Mouse (Mus musculus) cerebellum, adult 2 months (tissue): Measurements from ENCODE around the gene Mapk1. TPM values are rescaled to one million over a fixed set of nuclear protein-coding genes. Genes with fewer than 3 reads are reported as not detected.

ENCODE experiments used
- DNase-seq, 2 experiments: peaks; one replicate each; pipeline ENCODE4 v3.0.0; 2021
- H3K27ac ChIP-seq: fragments of 200-500 bp; 2 replicates; pipeline ENCODE4 v1.5.1; 2012; ENCODE audit warnings: low read length, control low read depth, inconsistent platforms; ENCODE audit not compliant: insufficient read depth
- H3K27me3 ChIP-seq: fragments of 200-500 bp; 2 replicates; pipeline ENCODE4 v1.6.1; 2012; ENCODE audit warnings: inconsistent platforms, mild to moderate bottlenecking, low read length, moderate library complexity; ENCODE audit not compliant: control insufficient read depth, insufficient read depth
- H3K4me1 ChIP-seq: fragments of 200-500 bp; 2 replicates; pipeline ENCODE4 v1.6.1; 2011; ENCODE audit warnings: low read length; ENCODE audit not compliant: control insufficient read depth, insufficient read depth
- H3K4me3 ChIP-seq: fragments of 200-500 bp; replicated peaks from 2 replicates; pipeline ENCODE3; 2011; ENCODE audit warnings: mild to moderate bottlenecking, low read depth, low read length, control low read depth; ENCODE audit not compliant: insufficient read depth
- CTCF ChIP-seq: fragments of 200-500 bp; IDR thresholded peaks from 2 replicates; pipeline ENCODE4 v1.5.1; 2011; ENCODE audit warnings: low read depth, mild to moderate bottlenecking, control low read depth, low read length, moderate library complexity, borderline replicate concordance; ENCODE audit not compliant: insufficient read depth
- POLR2A ChIP-seq: fragments of 200-500 bp; IDR thresholded peaks from 2 replicates; pipeline ENCODE4 v1.6.1; 2011; ENCODE audit warnings: low read length, control low read depth, borderline replicate concordance; ENCODE audit not compliant: insufficient read depth
- WGBS: fragments of 180-500 bp; shearing (Covaris S2); methylation state at CpG from one replicate; pipeline ENCODE4 v1.1.7; 2018; 5-methylcytosine and 5-hydroxymethylcytosine counted together
- polyA plus RNA-seq: library from polyadenylated mRNA; depleted of rRNA; stranded (reverse); fragments of >200 nt; gene quantifications from 2 replicates; pipeline ENCODE4 v1.2.3, GENCODE M21; 2012

Mapk1 gene
- polyA plus RNA-seq, 1 experiment: 154 TPM

DNA sequence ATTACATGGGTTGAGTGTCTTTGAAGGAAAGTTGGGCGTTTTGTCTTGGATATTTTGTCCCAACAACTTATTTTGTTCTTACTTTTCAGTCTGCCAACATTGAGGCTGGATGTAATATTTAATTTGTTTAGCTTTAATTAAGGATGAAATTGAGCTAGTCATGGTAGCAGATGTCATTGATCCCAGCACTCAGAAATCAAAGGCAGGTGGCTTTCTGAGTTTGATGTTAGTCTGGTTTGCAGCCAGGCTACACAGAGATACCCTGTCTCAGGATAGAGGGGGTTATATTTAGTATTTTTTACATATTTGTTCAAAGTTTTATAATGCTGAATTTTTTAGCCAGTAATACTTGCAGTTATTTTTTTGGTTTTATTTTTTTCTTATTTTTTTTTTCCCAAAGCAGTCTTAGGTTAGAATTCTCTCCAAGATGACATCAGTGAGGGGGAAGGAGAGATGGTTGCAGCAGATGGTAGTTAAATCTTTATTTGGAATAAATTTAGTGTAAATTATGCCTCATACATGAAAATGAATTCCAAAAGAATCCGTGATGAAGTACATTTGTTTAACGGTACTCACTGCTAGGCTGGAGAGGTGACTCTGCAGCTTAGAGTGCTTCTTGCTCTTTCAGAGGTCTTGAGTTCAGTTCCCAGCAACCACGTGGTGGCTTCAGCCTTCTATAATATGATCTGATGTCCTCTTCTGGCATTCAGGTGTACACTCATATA, 47.0 kb downstream of the Mapk1 start:
- no peak for TF ChIP-seq POLR2A
- no peak for TF ChIP-seq CTCF
- WGBS: 17% methylated on average over 4 of the region's 4 CpGs
- no peaks in the 10 kb centered on the region for H3K4me1 ChIP-seq
- H3K4me3 ChIP-seq: no peak overlapping the region
- H3K27me3 ChIP-seq: no peaks in the 10 kb centered on the region
- no peak for DNase-seq
- H3K27ac ChIP-seq: no peak overlapping the region

DNA sequence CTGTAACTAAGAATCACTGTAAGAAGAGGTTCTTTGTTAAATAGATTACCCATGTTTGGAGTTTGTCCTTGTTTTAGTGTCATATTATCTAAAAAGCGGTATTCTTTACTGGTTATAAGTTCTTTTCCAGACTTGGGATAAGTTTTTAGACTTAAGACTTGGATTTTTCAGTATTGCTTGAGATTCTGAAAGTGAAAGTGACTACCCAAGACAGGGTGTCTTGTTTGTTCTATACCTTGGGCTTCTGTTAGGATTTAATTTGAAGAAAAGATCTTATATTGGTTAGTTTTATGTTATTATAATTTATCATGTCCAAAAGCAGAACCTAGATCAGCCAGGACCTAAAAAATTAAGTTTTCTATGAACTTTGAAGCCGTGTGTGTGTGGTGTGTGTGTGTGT, 50.6 kb downstream of the Mapk1 start:
- Histone ChIP-seq H3K27me3 (no peaks in the 10 kb centered on the region), H3K27ac (no peak overlapping the region), H3K4me3 (no peak overlapping the region), H3K4me1 (no peaks in the 10 kb centered on the region)
- TF ChIP-seq CTCF (no peak), POLR2A (no peak)
- DNase-seq: no peak
- 95% methylated on average over 2 of the region's 2 CpGs for WGBS

DNA sequence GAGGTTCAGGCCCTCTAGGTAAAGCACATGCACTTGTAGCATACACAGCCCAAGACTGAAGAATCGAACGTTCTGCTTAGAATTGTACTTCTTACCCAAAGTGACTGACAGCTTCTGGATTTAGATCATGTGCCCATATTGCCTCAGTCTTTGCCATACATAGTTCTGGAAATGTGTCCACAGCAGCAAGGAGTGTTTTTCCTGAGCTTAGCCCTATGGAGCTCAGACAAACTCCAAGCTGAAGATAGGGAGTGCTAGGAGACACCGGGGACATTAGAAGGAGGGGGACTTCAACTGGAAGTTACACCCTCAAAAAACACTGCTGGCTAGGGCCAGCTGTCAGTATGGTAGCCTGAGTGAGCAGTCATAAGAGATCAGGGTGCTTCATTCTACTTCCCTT, 57.5 kb downstream of the Mapk1 start:
- H3K27ac ChIP-seq: no peak overlapping the region
- H3K4me1 ChIP-seq: no peaks in the 10 kb centered on the region
- no peak for DNase-seq
- H3K27me3 ChIP-seq: no peaks in the 10 kb centered on the region
- TF ChIP-seq CTCF: no peak
- TF ChIP-seq POLR2A: no peak
- WGBS: 91% methylated on average over 3 of the region's 3 CpGs
- no peak overlapping the region for H3K4me3 ChIP-seq

GRCm38 (mm10) chr16:17041417-17041816, 58.2 kb downstream of the Mapk1 start:
- 83% methylated on average over 1 of the region's 1 CpGs for WGBS

DNA sequence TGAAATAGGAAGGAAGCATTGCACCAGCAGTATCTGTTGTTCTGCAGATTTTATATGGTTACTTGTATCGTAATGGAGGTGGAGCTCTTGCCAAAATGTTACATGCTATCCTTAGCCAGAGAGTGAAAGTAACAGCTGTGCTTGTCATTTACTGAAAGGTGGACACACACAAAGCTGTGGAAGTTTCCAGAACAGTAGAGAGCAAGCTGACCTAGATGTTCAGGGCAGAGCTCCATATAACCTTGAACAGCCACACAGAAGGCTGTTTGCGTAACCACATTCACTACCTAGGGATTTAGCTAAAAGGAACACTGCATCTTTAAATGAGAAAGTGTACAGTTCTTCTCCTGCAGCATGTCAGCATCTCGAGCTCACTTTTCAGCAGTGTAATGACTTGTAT, 61.1 kb downstream of the Mapk1 start:
- Histone ChIP-seq H3K4me1 (no peaks in the 10 kb centered on the region), H3K4me3 (no peak overlapping the region), H3K27ac (no peak overlapping the region), H3K27me3 (no peaks in the 10 kb centered on the region)
- no peak for TF ChIP-seq CTCF
- TF ChIP-seq POLR2A: no peak
- 44% methylated on average over 3 of the region's 3 CpGs for WGBS
- peak in 1 of 2 experiments; percentile 41 for DNase-seq

More at GRCm38 (mm10) chr16:17041417-17041816, 58.2 kb downstream of the Mapk1 start:
- DNase-seq: no peak
- Histone ChIP-seq H3K4me3 (no peak overlapping the region), H3K4me1 (no peaks in the 10 kb centered on the region), H3K27ac (no peak overlapping the region), H3K27me3 (no peaks in the 10 kb centered on the region)
- TF ChIP-seq CTCF (no peak), POLR2A (no peak)

DNA sequence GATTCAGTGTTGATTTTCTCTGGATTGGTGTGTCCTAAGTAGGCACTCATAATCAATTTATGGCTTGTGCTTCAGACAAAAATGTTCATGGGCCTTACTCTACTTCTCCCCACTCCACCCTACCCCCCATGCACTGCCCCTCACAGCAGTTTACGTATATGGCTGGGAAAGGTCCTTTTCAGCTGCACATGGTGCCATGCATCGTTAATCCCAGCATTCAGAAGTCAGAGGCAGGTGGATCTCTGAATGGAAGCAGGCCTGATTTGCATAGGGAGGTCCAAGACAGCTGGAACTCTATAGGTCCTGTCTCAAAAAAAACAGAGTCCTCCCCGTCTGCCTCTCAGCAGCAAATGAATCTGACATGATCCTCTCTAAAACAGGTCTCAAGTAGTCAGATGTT, 62.1 kb downstream of the Mapk1 start:
- H3K27me3 ChIP-seq: no peaks in the 10 kb centered on the region
- H3K4me3 ChIP-seq: no peak overlapping the region
- no peaks in the 10 kb centered on the region for H3K4me1 ChIP-seq
- 46% methylated on average over 3 of the region's 3 CpGs for WGBS
- DNase-seq: no peak
- H3K27ac ChIP-seq: 0 out of 2 replicates have a peak overlapping the region, but pooled peaks have one; percentile 11
- TF ChIP-seq CTCF (no peak), POLR2A (no peak)

DNA sequence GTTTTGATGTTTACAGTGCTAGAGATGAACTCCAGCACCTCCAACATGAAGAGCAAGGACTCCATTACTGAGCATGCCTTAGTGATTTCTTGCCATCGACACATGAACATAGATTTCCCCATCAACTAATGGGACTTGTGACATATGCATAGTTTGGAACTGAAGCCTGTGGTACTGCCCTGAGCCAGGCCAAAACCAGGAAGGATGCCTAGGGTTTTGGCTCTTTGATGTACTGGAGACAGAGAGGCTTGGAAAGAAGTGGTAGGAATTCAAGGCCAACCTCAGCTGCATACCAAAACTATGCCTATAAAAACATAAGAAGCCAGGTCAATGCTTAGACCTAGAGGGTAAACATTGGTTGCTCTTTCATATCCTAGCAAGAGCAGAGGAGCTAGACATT, 66.7 kb downstream of the Mapk1 start:
- Histone ChIP-seq H3K27ac (no peak overlapping the region), H3K4me1 (no peaks in the 10 kb centered on the region), H3K27me3 (no peaks in the 10 kb centered on the region), H3K4me3 (no peak overlapping the region)
- 56% methylated on average over 1 of the region's 1 CpGs for WGBS
- TF ChIP-seq CTCF (no peak), POLR2A (no peak)
- DNase-seq: no peak

DNA sequence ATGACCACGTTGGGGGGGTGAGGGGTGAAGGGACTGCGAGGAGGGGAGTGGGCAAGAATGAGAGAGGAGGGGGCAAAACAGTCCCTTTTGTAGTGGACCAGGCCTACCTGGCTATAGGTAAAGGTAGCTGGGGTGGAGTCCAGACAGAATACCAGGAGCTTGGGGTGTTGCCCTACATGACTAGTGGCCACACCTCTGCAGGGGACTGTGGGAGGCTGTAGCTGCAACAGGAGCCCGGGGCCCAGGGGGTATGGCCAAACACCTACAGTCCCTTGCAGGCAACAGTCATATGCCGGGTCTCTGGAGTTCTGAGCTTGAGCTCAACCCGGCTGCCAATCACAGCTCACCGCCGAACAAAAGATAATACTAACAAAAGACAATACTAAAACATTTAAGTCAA, 68.9 kb downstream of the Mapk1 start:
- Histone ChIP-seq H3K4me1 (no peaks in the 10 kb centered on the region), H3K4me3 (no peak overlapping the region), H3K27ac (no peak overlapping the region), H3K27me3 (no peaks in the 10 kb centered on the region)
- 75% methylated on average over 7 of the region's 7 CpGs for WGBS
- no peak for TF ChIP-seq CTCF
- no peak for TF ChIP-seq POLR2A
- DNase-seq: no peak
